Mouse (Mus musculus) liver, adult 2 months (tissue): ENCODE results near the gene Ssh2.

Experiments used
- CTCF ChIP-seq: fragments of 200-500 bp; IDR thresholded peaks from 2 replicates; pipeline ENCODE4 v1.5.1; 2011; ENCODE audit warnings: low read depth, low read length, control low read depth
- POLR2A ChIP-seq: fragments of 200-500 bp; IDR thresholded peaks from 2 replicates; pipeline ENCODE4 v1.6.1; 2011; ENCODE audit warnings: low read length, control low read depth; ENCODE audit not compliant: insufficient read depth; ENCODE audit errors: extremely low read depth

- no peak for TF ChIP-seq CTCF
- TF ChIP-seq POLR2A, result no peak
Observed at GRCm38 (mm10) chr11:77507426-77507825, 291.3 kb downstream of the Ssh2 start.
